Mouse (Mus musculus): ENCODE results near the gene Rnase11.

The Rnase11 gene

GRCm38 (mm10) chr14:51009572-51009971 is 40.4 kb downstream of the Rnase11 start:
- in situ Hi-C loops (cut with MboI) = no loop called here

GRCm38 (mm10) chr14:51008781-51009180 is 41.2 kb downstream of the Rnase11 start:
- in situ Hi-C loops (cut with MboI) = no loop called here

- in situ Hi-C loops (cut with MboI) = no loop called here
These were observed 41.8 kb downstream of the Rnase11 start for GRCm38 (mm10) chr14:51007914-51008713.

GRCm38 (mm10) chr14:51007152-51007801 is 42.7 kb downstream of the Rnase11 start, which contains the start of gene Rnase10:
Gene Rnase10 (plus strand): TSS chr14:51007751.
- in situ Hi-C loops (cut with MboI) = no loop called here
